Mouse (Mus musculus) thymus, adult 2 months (tissue): ENCODE results near the gene Ripply3. TPM values are rescaled to one million over a fixed set of nuclear protein-coding genes. Genes with fewer than 3 reads are reported as not detected.

ENCODE experiments used
- DNase-seq: peaks from one replicate; pipeline ENCODE4 v3.0.0; 2021
- H3K27ac ChIP-seq: fragments of 200-500 bp; 2 replicates; pipeline ENCODE4 v1.5.1; 2012; ENCODE audit warnings: low read length, control low read depth; ENCODE audit not compliant: control insufficient read depth, insufficient read depth
- H3K27me3 ChIP-seq: fragments of 200-500 bp; 2 replicates; pipeline ENCODE4 v1.6.1; 2012; ENCODE audit warnings: mild to moderate bottlenecking, low read length, moderate library complexity, mixed read lengths; ENCODE audit not compliant: control insufficient read depth, insufficient read depth
- H3K36me3 ChIP-seq: fragments of 200-500 bp; 2 replicates; pipeline ENCODE4 v1.6.1; 2012; ENCODE audit warnings: mild to moderate bottlenecking, low read length, moderate library complexity; ENCODE audit not compliant: control insufficient read depth, insufficient read depth
- H3K4me1 ChIP-seq: fragments of 200-500 bp; replicated peaks from 2 replicates; pipeline ENCODE4 v1.6.1; 2012; ENCODE audit warnings: low read length; ENCODE audit not compliant: control insufficient read depth, insufficient read depth
- H3K4me3 ChIP-seq: fragments of 200-500 bp; 2 replicates; pipeline ENCODE4 v1.5.1; 2012; ENCODE audit warnings: mild to moderate bottlenecking, low read length, control low read depth, moderate library complexity; ENCODE audit not compliant: control insufficient read depth, insufficient read depth
- CTCF ChIP-seq: fragments of 200-500 bp; IDR thresholded peaks from 2 replicates; pipeline ENCODE4 v1.5.1; 2012; ENCODE audit warnings: mild to moderate bottlenecking, control low read depth, low read length, moderate library complexity, borderline replicate concordance; ENCODE audit not compliant: control insufficient read depth, poor library complexity, insufficient read depth; ENCODE audit errors: extremely low read depth
- POLR2A ChIP-seq: fragments of 200-500 bp; IDR thresholded peaks from 2 replicates; pipeline ENCODE4 v1.6.1; 2012; ENCODE audit warnings: mild to moderate bottlenecking, low read length, control low read depth, moderate library complexity; ENCODE audit not compliant: control insufficient read depth, poor library complexity, insufficient read depth; ENCODE audit errors: extremely low read depth
- WGBS: fragments of 180-500 bp; shearing (Covaris S2); methylation state at CpG from one replicate; pipeline ENCODE4 v1.1.7; 2018; 5-methylcytosine and 5-hydroxymethylcytosine counted together
- polyA plus RNA-seq: library from polyadenylated mRNA; depleted of rRNA; stranded (reverse); fragments of >200 nt; gene quantifications from 2 replicates; pipeline ENCODE4 v1.2.3, GENCODE M21; 2012

Ripply3 gene
- polyA plus RNA-seq, 1 experiment: 1.6 TPM

DNA sequence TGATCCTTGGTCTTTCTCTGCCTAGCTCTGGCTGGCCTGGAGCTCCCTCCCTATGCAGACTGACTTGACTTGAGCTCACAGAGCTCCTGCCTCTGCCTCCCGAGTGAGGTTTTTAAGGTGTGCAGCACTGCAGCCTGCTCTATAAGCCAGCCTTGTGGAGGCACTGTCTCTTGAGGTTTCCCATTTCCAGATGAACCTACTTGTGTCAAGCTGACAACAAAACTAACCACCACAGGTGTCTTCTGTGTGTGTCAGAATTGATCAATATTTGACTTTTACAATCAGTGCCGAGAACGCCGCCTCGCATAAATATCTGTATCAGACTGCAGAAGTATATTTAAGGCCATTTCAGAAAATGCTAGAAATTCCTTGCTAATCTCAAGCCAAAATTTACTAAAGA is 13.6 kb upstream of the Ripply3 start:
- 99% methylated on average over 5 of the region's 5 CpGs for WGBS
- peaks cover 2% of the 10 kb centered on the region for H3K4me1 ChIP-seq
- DNase-seq: no peak

GRCm38 (mm10) chr16:94315215-94315614 is 13.0 kb upstream of the Ripply3 start:
- Histone ChIP-seq H3K27me3 (no peaks in the 10 kb centered on the region; the same call in 1 of the 2 replicates), H3K36me3 (no peaks in the 10 kb centered on the region), H3K27ac (no peak overlapping the region), H3K4me1 (peaks cover 2% of the 10 kb centered on the region), H3K4me3 (no peak overlapping the region)
- 67% methylated on average over 1 of the region's 1 CpGs for WGBS
- TF ChIP-seq CTCF: no peak
- TF ChIP-seq POLR2A: no peak
- DNase-seq: no peak

More for the DNA sequence above, 13.6 kb upstream of the Ripply3 start:
- Histone ChIP-seq H3K27ac (no peak overlapping the region), H3K27me3 (no peaks in the 10 kb centered on the region; the same call in 1 of the 2 replicates), H3K4me3 (no peak overlapping the region), H3K36me3 (no peaks in the 10 kb centered on the region)
- TF ChIP-seq POLR2A: no peak
- TF ChIP-seq CTCF: no peak

DNA sequence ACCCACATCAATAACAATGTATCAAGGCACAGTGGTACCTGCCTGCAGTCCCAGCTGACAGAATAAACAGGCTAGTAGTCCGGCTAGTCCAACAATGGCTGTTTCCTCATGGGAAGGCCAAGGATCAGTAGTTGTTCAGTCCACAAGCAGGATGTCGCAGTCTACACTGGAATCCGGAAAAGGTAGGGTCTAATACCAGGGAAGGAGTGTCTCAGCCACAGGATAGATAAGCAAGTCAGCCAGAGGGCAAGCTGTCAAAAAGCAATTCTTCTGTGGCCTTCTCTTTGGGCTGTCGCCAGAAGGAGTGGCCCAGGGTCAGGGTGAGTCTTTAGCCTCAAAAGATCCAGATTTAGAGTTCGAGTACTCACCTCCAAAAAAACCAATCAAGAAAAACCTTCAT is 10.5 kb upstream of the Ripply3 start:
- Histone ChIP-seq H3K4me3 (no peak overlapping the region), H3K27ac (no peak overlapping the region), H3K36me3 (no peaks in the 10 kb centered on the region), H3K27me3 (no peaks in the 10 kb centered on the region; the same call in 1 of the 2 replicates), H3K4me1 (peaks cover 2% of the 10 kb centered on the region)
- no peak for DNase-seq
- no peak for TF ChIP-seq POLR2A
- TF ChIP-seq CTCF: no peak
- 90% methylated on average over 5 of the region's 5 CpGs for WGBS

DNA sequence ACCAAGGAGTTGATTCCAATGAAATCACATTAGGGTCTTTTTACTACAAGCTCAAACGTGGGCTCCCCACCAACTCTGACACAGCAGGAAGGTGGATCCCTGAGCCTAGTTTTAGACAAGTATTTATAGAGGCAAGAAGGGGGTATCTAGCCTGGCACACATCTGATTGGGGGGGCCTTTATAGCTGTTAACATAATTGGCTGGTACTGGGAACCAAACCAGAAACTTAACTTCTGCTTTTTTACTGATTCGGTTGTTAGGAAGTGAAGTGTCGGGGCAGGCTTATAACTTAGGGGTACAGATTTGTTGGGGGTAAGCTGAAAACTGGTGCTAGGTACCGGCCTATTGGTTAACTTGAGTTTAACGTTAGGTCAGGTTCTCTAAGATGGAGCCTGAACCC is 8.0 kb upstream of the Ripply3 start:
- 62% methylated on average over 5 of the region's 5 CpGs for WGBS
- Histone ChIP-seq H3K27me3 (no peaks in the 10 kb centered on the region), H3K4me3 (no peak overlapping the region), H3K36me3 (no peaks in the 10 kb centered on the region), H3K27ac (no peak overlapping the region), H3K4me1 (no peaks in the 10 kb centered on the region; the same call in 1 of the 2 replicates)
- TF ChIP-seq POLR2A (no peak), CTCF (no peak)
- DNase-seq: no peak

GRCm38 (mm10) chr16:94323681-94324080 is 4.5 kb upstream of the Ripply3 start:
- no peak for DNase-seq
- Histone ChIP-seq H3K27me3 (peaks cover 13% of the 10 kb centered on the region), H3K36me3 (no peaks in the 10 kb centered on the region), H3K27ac (no peak overlapping the region), H3K4me1 (peaks cover 9% of the 10 kb centered on the region), H3K4me3 (no peak overlapping the region)
- 61% methylated on average over 5 of the region's 5 CpGs for WGBS
- no peak for TF ChIP-seq POLR2A

DNA sequence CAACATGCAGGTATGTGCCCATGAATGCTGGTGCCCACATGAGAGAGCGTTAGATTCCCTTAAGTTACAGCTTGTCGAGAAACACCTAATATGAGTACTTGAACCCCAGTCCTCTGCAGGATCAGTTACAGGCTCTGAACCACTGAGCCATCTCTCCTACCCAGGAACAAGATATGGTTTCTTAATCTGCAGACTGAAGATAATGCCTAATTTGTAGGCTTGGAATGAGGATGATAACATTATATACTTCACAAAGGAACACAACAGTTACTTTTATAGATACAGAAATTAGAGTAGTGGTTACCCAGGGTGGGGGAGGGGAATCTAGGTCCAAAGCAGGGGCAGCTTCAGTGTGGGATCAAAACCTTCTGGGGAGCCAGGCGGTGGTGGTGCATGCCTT is 2.2 kb upstream of the Ripply3 start:
- Histone ChIP-seq H3K27me3 (peaks cover 22% of the 10 kb centered on the region), H3K36me3 (no peaks in the 10 kb centered on the region), H3K4me1 (peaks cover 12% of the 10 kb centered on the region), H3K27ac (no peak overlapping the region), H3K4me3 (no peak overlapping the region)
- WGBS: 93% methylated on average over 3 of the region's 3 CpGs
- DNase-seq: no peak
- TF ChIP-seq CTCF: no peak
- TF ChIP-seq POLR2A: no peak
